Mouse (Mus musculus) liver, embryonic 16.5 days (tissue): ENCODE data around the gene Lelp1. TPM values are rescaled to one million over a fixed set of nuclear protein-coding genes. Genes with fewer than 3 reads are reported as not detected.

ENCODE experiments used
- ATAC-seq: fragments of 200-750 bp; cut with Nextera tagmentation; 2 replicates; pipeline ENCODE4 v1.8.0; 2017; ENCODE audit warnings: low read depth, mild to moderate bottlenecking, moderate number of reproducible peaks, moderate library complexity
- H3K27ac ChIP-seq: fragments of 300-500 bp; sonication (generic); 2 replicates; pipeline ENCODE4 v1.5.1; 2014; ENCODE audit warnings: mild to moderate bottlenecking, low read length
- H3K27me3 ChIP-seq: fragments of 300-500 bp; sonication (generic); 2 replicates; pipeline ENCODE4 v1.6.1; 2014; ENCODE audit warnings: low read depth, low read length, mixed read lengths; ENCODE audit not compliant: control insufficient read depth, insufficient read depth
- H3K36me3 ChIP-seq: fragments of 300-500 bp; sonication (generic); 2 replicates; pipeline ENCODE4 v1.6.1; 2014; ENCODE audit warnings: mild to moderate bottlenecking; ENCODE audit not compliant: control insufficient read depth, insufficient read depth
- H3K4me1 ChIP-seq: fragments of 300-500 bp; sonication (generic); 2 replicates; pipeline ENCODE4 v1.6.1; 2014; ENCODE audit warnings: low read depth, low read length, mixed read lengths; ENCODE audit not compliant: control insufficient read depth
- H3K4me2 ChIP-seq: fragments of 300-500 bp; sonication (generic); 2 replicates; pipeline ENCODE4 v1.6.1; 2014; ENCODE audit warnings: low read depth, low read length, mixed read lengths
- H3K4me3 ChIP-seq: fragments of 300-500 bp; sonication (generic); 2 replicates; pipeline ENCODE4 v1.5.1; 2014; ENCODE audit warnings: low read depth, mild to moderate bottlenecking, low read length
- H3K9ac ChIP-seq: fragments of 300-500 bp; sonication (generic); 2 replicates; pipeline ENCODE4 v1.6.1; 2014; ENCODE audit warnings: low read depth, low read length
- H3K9me3 ChIP-seq: fragments of 300-500 bp; sonication (generic); replicated peaks from 2 replicates; pipeline ENCODE4 v1.6.1; 2016; ENCODE audit warnings: low read length; ENCODE audit not compliant: control insufficient read depth
- WGBS: fragments of 180-500 bp; shearing (Covaris S2); extraction: QIAGEN DNeasy Blood & Tissue Kit; methylation state at CpG from one replicate; pipeline ENCODE4 v1.1.7; 2014; ENCODE audit not compliant: insufficient replicate concordance; 5-methylcytosine and 5-hydroxymethylcytosine counted together
- polyA plus RNA-seq: library from polyadenylated mRNA; unstranded; fragments of >200 nt; fragmentation: Nextera tagmentation; extraction: Ambion mirVana; gene quantifications from 2 replicates; pipeline ENCODE4 v1.2.1, GENCODE M21; 2015

Gene Lelp1
- polyA plus RNA-seq, 1 experiment from 2014 or later, result not detected

GRCm38 (mm10) chr3:92117930-92118329, 24.6 kb downstream of the Lelp1 start:
- Histone ChIP-seq H3K4me1 (no peaks in the 10 kb centered on the region), H3K4me2 (no peak overlapping the region), H3K9me3 (no peaks in the 10 kb centered on the region), H3K36me3 (no peaks in the 10 kb centered on the region), H3K9ac (no peak overlapping the region), H3K4me3 (no peak overlapping the region), H3K27ac (no peak overlapping the region), H3K27me3 (no peaks in the 10 kb centered on the region)
- no peak for ATAC-seq
- WGBS, result 19% methylated on average over 3 of the region's 3 CpGs

DNA sequence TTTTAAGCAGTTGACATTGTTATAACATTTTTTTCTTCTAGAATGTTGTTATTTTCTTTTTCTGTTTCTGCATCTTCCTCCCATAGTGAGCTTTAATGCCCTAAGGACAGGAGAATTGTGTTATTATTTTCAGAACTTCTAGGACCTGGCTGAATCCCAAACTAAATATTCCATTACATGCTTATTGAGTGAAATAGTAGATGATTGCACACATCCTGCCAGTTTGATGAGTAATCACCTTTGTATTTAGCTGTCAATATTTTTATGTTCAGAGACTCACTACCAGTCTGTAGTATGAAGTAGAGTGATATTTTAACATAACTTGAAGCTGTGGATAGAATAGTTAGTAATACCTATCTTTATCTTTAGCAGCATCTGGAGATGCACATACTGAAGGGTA, 31.0 kb downstream of the Lelp1 start:
- H3K9me3 ChIP-seq, result no peaks in the 10 kb centered on the region
- no peak overlapping the region for H3K27ac ChIP-seq
- no peak for ATAC-seq
- no peak overlapping the region for H3K9ac ChIP-seq
- H3K4me3 ChIP-seq, result no peak overlapping the region
- H3K4me2 ChIP-seq, result no peak overlapping the region
- no peaks in the 10 kb centered on the region for H3K36me3 ChIP-seq
- H3K27me3 ChIP-seq, result no peaks in the 10 kb centered on the region
- no peaks in the 10 kb centered on the region for H3K4me1 ChIP-seq

GRCm38 (mm10) chr3:92110790-92111189, 31.8 kb downstream of the Lelp1 start:
- no peak for ATAC-seq
- Histone ChIP-seq H3K27me3 (no peaks in the 10 kb centered on the region), H3K9ac (no peak overlapping the region), H3K4me3 (no peak overlapping the region), H3K9me3 (no peaks in the 10 kb centered on the region), H3K36me3 (no peaks in the 10 kb centered on the region), H3K27ac (no peak overlapping the region), H3K4me2 (no peak overlapping the region), H3K4me1 (no peaks in the 10 kb centered on the region)

DNA sequence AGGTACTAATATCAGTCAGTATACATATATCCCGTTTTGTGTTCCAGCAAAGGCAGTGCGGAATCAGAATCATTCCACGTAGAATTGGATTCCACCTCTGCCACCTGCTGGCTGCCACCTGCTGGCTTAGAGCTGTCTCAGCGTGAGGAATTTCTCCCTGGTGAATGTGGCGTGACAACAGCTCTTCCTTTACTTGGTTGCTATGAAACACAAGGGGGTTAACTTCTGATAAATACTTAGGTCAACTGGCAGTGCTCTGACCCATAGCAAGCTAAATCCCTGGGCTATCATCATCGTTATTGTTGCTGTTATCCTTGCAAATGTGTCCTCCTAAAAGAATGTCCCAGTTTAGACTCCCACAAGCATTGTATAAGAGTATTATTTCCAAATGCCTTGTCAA, 36.0 kb downstream of the Lelp1 start:
- Histone ChIP-seq H3K36me3 (no peaks in the 10 kb centered on the region), H3K9me3 (no peaks in the 10 kb centered on the region), H3K4me1 (no peaks in the 10 kb centered on the region), H3K9ac (no peak overlapping the region), H3K4me3 (no peak overlapping the region), H3K4me2 (no peak overlapping the region), H3K27ac (no peak overlapping the region), H3K27me3 (no peaks in the 10 kb centered on the region)
- ATAC-seq, result no peak
- WGBS, result 13% methylated on average over 6 of the region's 6 CpGs

Other genes starting within 250 kb of the Lelp1 start
- gene Pglyrp3, start 128.2 kb downstream of the Lelp1 start, polyA plus RNA-seq, result not detected in 2 replicates
- not detected in 2 replicates for gene Lor, start 59.6 kb downstream of the Lelp1 start, polyA plus RNA-seq
- gene Prr9, start 18.8 kb downstream of the Lelp1 start, polyA plus RNA-seq, result not detected in 2 replicates
- 0.04 TPM in 1 of 2 replicates, not detected in the other for gene Sprr2a1, start 73.1 kb upstream of the Lelp1 start, polyA plus RNA-seq
- gene Sprr2a2, start 73.2 kb upstream of the Lelp1 start, polyA plus RNA-seq, result 0.08 and 2.0 TPM in 2 replicates
- 0.32 TPM in 1 of 2 replicates, not detected in the other for gene Sprr2a3, start 142.7 kb upstream of the Lelp1 start, polyA plus RNA-seq
- 0.11 TPM in 1 of 2 replicates, not detected in the other for gene Sprr2b, start 173.9 kb upstream of the Lelp1 start, polyA plus RNA-seq
- not detected in 2 replicates for gene Sprr2d, start 196.4 kb upstream of the Lelp1 start, polyA plus RNA-seq
- gene Sprr2e, start 209.4 kb upstream of the Lelp1 start, polyA plus RNA-seq, result not detected in 2 replicates
- not detected in 2 replicates for gene Sprr2f, start 222.4 kb upstream of the Lelp1 start, polyA plus RNA-seq
- gene Sprr2h, start 242.9 kb upstream of the Lelp1 start, polyA plus RNA-seq, result not detected in 2 replicates